Mouse (Mus musculus) heart, adult 2 months (tissue): ENCODE data around the gene Dbndd2.

Experiments
- CTCF ChIP-seq: fragments of 200-600 bp; IDR thresholded peaks from 2 replicates; pipeline ENCODE4 v1.8.1; 2022; ENCODE audit warnings: antibody characterized with exemption, mild to moderate bottlenecking, moderate library complexity
- EP300 ChIP-seq: fragments of 200-500 bp; IDR thresholded peaks from 2 replicates; pipeline ENCODE4 v1.6.1; 2011; ENCODE audit warnings: low read depth, low read length, control low read depth; ENCODE audit not compliant: insufficient read depth
- POLR2A ChIP-seq: fragments of 200-500 bp; IDR thresholded peaks from 2 replicates; pipeline ENCODE4 v1.6.1; 2011; ENCODE audit warnings: mild to moderate bottlenecking, low read depth, low read length, control low read depth; ENCODE audit not compliant: insufficient read depth

DNA sequence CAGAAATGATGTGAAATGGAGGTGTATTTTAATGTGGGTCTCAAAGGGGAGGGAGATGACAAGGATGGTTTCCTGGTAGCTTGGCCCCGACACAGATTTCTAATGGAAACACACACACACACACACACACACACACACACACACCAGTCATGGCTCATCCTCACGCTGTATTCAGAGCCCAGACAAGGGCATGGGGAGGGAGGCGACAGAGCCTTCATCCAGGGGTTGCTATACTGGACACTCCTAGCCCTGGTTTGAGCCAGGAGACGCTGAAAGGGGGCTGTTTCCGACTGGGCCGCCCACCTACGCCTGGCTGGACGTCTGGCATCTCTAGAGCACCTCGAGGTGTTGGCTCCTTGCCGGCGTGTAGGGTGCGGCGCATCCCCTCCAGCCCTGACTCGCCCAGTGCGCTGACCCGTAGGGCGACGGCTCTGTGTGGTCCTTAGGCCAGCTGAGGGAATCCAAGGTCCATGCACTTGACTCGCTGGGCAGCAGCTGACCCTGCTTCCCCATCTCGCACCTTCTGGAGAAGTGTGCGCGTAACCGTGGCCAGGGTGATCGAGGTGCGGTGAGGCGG, at the start of gene Dbndd2:
- TF ChIP-seq CTCF (no peak), POLR2A (no peak), EP300 (no peak)
